In genomic region chr11:52401476-52401875, GRCm38 (mm10) we compare ENCODE assay signal across 25 mouse cellular contexts. TPM values are rescaled to one million over a fixed set of nuclear protein-coding genes. Genes with fewer than 3 reads are reported as not detected.
A peak's percentile ranks its signal among the peaks of the same experiment; 100 is the strongest.
DNase-seq lines count a peak whose midpoint lies in the region; ATAC-seq and TF ChIP-seq lines count a peak whose summit lies in the region.
"Had no signal": no experiment of that assay in that cellular context is flagged by ENCODE, and none has a peak within 500 bp of the region (broad histone marks: within the 10 kb centered on the region; RNA-seq: fewer than 3 reads in every experiment).

No protein-coding gene starts in this region.

- peaks cover 28% of the 10 kb centered on the region for H3K36me3 ChIP-seq in liver, postnatal 0 days (replicated peaks; ENCODE audit: insufficient read depth, low read length)

- TF ChIP-seq CTCF in liver, postnatal 0 days (IDR thresholded peaks at IDR 0.05; ENCODE audit: low read depth) = no peak

- ATAC-seq in liver, postnatal 0 days = no peak
- ATAC-seq: CD4-positive, CD25-positive, alpha-beta regulatory T cell, adult 4 months; forebrain, embryonic 14.5 days; forebrain, postnatal 0 days had no signal

- TF ChIP-seq EP300 in liver, postnatal 0 days (IDR thresholded peaks at IDR 0.05; ENCODE audit: low read depth) = no peak

- 48% methylated on average over 2 of the region's 2 CpGs for WGBS in liver, postnatal 0 days (ENCODE audit: insufficient replicate concordance)

- H3K4me3 ChIP-seq in liver, postnatal 0 days (ENCODE audit: low read depth, low read length) = no peak overlapping the region
- H3K4me3 ChIP-seq: embryonic facial prominence, embryonic 12.5 days; embryonic facial prominence, embryonic 15.5 days; heart, embryonic 12.5 days; heart, embryonic 15.5 days; hindbrain, embryonic 10.5 days; hindbrain, embryonic 13.5 days had no signal

- no peaks in the 10 kb centered on the region for H3K9me3 ChIP-seq in liver, postnatal 0 days (ENCODE audit: low read length)
- H3K9me3 ChIP-seq: embryonic facial prominence, embryonic 12.5 days; embryonic facial prominence, embryonic 15.5 days; heart, embryonic 15.5 days; hindbrain, embryonic 10.5 days; hindbrain, embryonic 13.5 days had no signal

- H3K27me3 ChIP-seq in liver, postnatal 0 days (ENCODE audit: insufficient read depth, low read length) = no peaks in the 10 kb centered on the region
- H3K27me3 ChIP-seq: embryonic facial prominence, embryonic 12.5 days; embryonic facial prominence, embryonic 15.5 days; heart, embryonic 12.5 days; heart, embryonic 15.5 days; hindbrain, embryonic 13.5 days had no signal

- H3K4me2 ChIP-seq in liver, postnatal 0 days (ENCODE audit: low read depth, low read length) = no peak overlapping the region
- H3K4me2 ChIP-seq: embryonic facial prominence, embryonic 12.5 days; embryonic facial prominence, embryonic 15.5 days; heart, embryonic 12.5 days; heart, embryonic 15.5 days; hindbrain, embryonic 13.5 days had no signal

- H3K4me1 ChIP-seq in liver, postnatal 0 days (ENCODE audit: insufficient read depth) = peaks cover 10% of the 10 kb centered on the region

- DNase-seq in kidney, adult 9 months = peak; percentile 73
- no peak for DNase-seq in kidney, postnatal 4 days
- no peak for DNase-seq in liver, postnatal 0 days
- no peak for DNase-seq in liver
- DNase-seq in lung, postnatal 36 days = peak; percentile 13
- DNase-seq in lung, postnatal 10 days = no peak
- DNase-seq: adrenal gland, adult 2 months; adrenal gland, postnatal 14 days; cerebellum, adult 11 months; cerebellum, adult 2 months; cerebellum, adult 9-11 months; cerebellum, postnatal 25 days; forebrain, postnatal 0 days; gastrocnemius, postnatal 25 days; heart, adult 18-20 months; heart, postnatal 10 days; heart, postnatal 36 days had no signal

- H3K9ac ChIP-seq in liver, postnatal 0 days (replicated peaks) = no peak overlapping the region
- H3K9ac ChIP-seq: embryonic facial prominence, embryonic 12.5 days; embryonic facial prominence, embryonic 15.5 days; forebrain, postnatal 0 days; heart, embryonic 15.5 days; hindbrain, embryonic 13.5 days had no signal

- H3K27ac ChIP-seq in liver, postnatal 0 days (ENCODE audit: low read depth) = peak overlapping the region; percentile 66; the same call in 1 of the 2 replicates
- H3K27ac ChIP-seq: embryonic facial prominence, embryonic 12.5 days; embryonic facial prominence, embryonic 15.5 days; heart, embryonic 15.5 days; hindbrain, embryonic 10.5 days; hindbrain, embryonic 13.5 days had no signal

RNA-seq across cellular contexts. Expression of gene 9530068E07Rik, which starts 5.2 kb away (rescaled TPM):
- 82.4 and 88.9 TPM in 2 replicates for polyA plus RNA-seq in liver, postnatal 0 days (2015; fragmentation: Nextera tagmentation; extraction: Ambion mirVana)

RNA-seq across cellular contexts. Expression of gene Vdac1, which starts 40.8 kb away (rescaled TPM):
- polyA plus RNA-seq in liver, postnatal 0 days (2015; fragmentation: Nextera tagmentation; extraction: Ambion mirVana) = 101 and 104 TPM in 2 replicates

Comparison
In these comparisons a context has a peak if more than half of its experiments do, and no peak if none do; other contexts are left out.
1. DNase-seq: peak in kidney, adult 9 months (single experiment) and lung, postnatal 36 days (single experiment); none in kidney, postnatal 4 days (0 of 2), liver, postnatal 0 days (single experiment), liver (single experiment) and lung, postnatal 10 days (single experiment).